Mouse (Mus musculus): Measurements from ENCODE around the gene Ctdspl. TPM values are rescaled to one million over a fixed set of nuclear protein-coding genes. Genes with fewer than 3 reads are reported as not detected.

Ctdspl gene
- total RNA-seq, 1 experiment: 2.9 TPM

- no peak for TF ChIP-seq ZNF384 (IDR thresholded peaks at IDR 0.05; ENCODE audit: low read depth, low read length)
Observed at GRCm38 (mm10) chr9:118973566-118973965, 47.3 kb downstream of the Ctdspl start.

DNA sequence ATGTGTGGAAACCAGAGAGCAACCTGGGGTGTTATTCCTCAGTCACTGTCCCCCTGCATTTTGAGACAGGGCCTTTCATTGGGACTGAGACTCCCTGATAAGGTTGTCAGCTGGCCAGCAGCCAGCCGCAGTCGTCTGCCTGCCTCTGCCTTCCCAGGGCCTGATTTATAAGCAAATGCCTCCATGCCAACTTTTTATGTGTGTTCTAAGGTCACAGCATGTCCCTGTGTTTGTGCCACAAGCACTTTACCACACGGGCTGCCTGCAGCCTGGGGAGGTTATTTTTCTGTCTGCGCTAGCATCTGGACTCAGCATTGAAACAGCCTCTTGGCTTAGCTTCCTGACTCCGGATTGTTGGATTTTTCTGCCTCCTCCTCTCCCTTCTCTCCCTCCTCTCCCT lies 47.9 kb downstream of the Ctdspl start:
- no peaks in the 10 kb centered on the region for H3K9me3 ChIP-seq (ENCODE audit: control insufficient read depth, insufficient read depth, low read depth, low read length)
- peaks cover 0 to 11% of the 10 kb centered on the region in 2 experiments; a peak in 1 of 4 replicates for H3K4me1 ChIP-seq (ENCODE audit: control insufficient read depth in 2 of 2, insufficient read depth in 2 of 2, low read length in 2 of 2, poor library complexity in 1 of 2)
- H3K4me3 ChIP-seq (ENCODE audit: insufficient read depth in 1 of 2, low read depth in 1 of 2, low read length in 2 of 2, poor library complexity in 1 of 2, severe bottlenecking in 1 of 2): no peak overlapping the region
- H3K36me3 ChIP-seq (ENCODE audit: control insufficient read depth, insufficient read depth, low read length, poor library complexity, severe bottlenecking): no peaks in the 10 kb centered on the region
- no peak overlapping the region for H3K27ac ChIP-seq (ENCODE audit: insufficient read depth, low read depth, low read length, poor library complexity, severe bottlenecking)
- no peak overlapping the region for H3K9ac ChIP-seq (ENCODE audit: insufficient read depth, low read depth, low read length, poor library complexity, severe bottlenecking)
- in situ Hi-C loops (cut with MboI; ENCODE audit: low sequenced_read_pairs in 2 of 2, unreplicated experiment in 2 of 2): no loop called here
- no peak for TF ChIP-seq MAFK (IDR thresholded peaks at IDR 0.05; ENCODE audit: insufficient read depth, low read depth, low read length)
- TF ChIP-seq HCFC1 (IDR thresholded peaks at IDR 0.05; ENCODE audit: borderline replicate concordance, insufficient read depth, low read length): no peak
- TF ChIP-seq CHD2 (IDR thresholded peaks at IDR 0.05; ENCODE audit: low read depth, low read length): no peak
- no peak for TF ChIP-seq ZC3H11A (IDR thresholded peaks at IDR 0.05; ENCODE audit: borderline replicate concordance, low read depth, low read length)
- TF ChIP-seq ZNF384 (IDR thresholded peaks at IDR 0.05; ENCODE audit: low read depth, low read length): no peak
- no peak for DNase-seq (ENCODE audit: low read depth, low spot score)

More at GRCm38 (mm10) chr9:118973566-118973965, 47.3 kb downstream of the Ctdspl start:
- DNase-seq (ENCODE audit: low read depth, low spot score): no peak
- H3K4me1 ChIP-seq (ENCODE audit: control insufficient read depth in 2 of 2, insufficient read depth in 2 of 2, low read length in 2 of 2, poor library complexity in 1 of 2): peaks cover 0 to 11% of the 10 kb centered on the region in 2 experiments; a peak in 1 of 4 replicates
- no peaks in the 10 kb centered on the region for H3K36me3 ChIP-seq (ENCODE audit: control insufficient read depth, insufficient read depth, low read length, poor library complexity, severe bottlenecking)
- H3K4me3 ChIP-seq (ENCODE audit: insufficient read depth in 1 of 2, low read depth in 1 of 2, low read length in 2 of 2, poor library complexity in 1 of 2, severe bottlenecking in 1 of 2): no peak overlapping the region
- in situ Hi-C loops (cut with MboI; ENCODE audit: low sequenced_read_pairs in 2 of 2, unreplicated experiment in 2 of 2): no loop called here
- no peak overlapping the region for H3K9ac ChIP-seq (ENCODE audit: insufficient read depth, low read depth, low read length, poor library complexity, severe bottlenecking)
- H3K9me3 ChIP-seq (ENCODE audit: control insufficient read depth, insufficient read depth, low read depth, low read length): no peaks in the 10 kb centered on the region
- H3K27ac ChIP-seq (ENCODE audit: insufficient read depth, low read depth, low read length, poor library complexity, severe bottlenecking): no peak overlapping the region

DNA sequence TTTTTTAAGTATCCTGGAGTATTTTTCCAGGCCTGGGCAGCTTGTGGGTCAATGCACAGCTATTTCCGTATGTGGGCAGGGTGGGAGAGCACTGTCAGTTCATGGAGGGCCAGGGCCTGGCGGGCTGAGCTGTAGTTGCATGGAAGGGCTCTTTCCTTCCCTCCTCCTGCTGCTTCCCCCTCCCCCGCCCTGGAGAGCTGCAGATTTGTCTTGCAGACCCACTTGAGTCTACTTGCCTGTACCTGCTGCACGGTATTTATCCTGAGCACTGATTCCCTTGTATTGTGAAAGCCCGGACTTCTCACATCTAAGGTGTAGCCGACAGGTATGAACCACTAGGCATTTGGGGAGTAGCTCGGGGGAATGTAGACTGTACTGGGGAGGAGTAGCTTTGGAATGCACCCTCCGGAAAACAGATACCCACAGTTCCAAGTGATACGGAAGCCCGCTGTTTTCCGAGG lies 49.0 kb downstream of the Ctdspl start:
- no peaks in the 10 kb centered on the region for H3K9me3 ChIP-seq (ENCODE audit: control insufficient read depth, insufficient read depth, low read depth, low read length)
- no peak overlapping the region for H3K4me3 ChIP-seq (ENCODE audit: insufficient read depth in 1 of 2, low read depth in 1 of 2, low read length in 2 of 2, poor library complexity in 1 of 2, severe bottlenecking in 1 of 2)
- no peaks in the 10 kb centered on the region for H3K36me3 ChIP-seq (ENCODE audit: control insufficient read depth, insufficient read depth, low read length, poor library complexity, severe bottlenecking)
- TF ChIP-seq CHD2 (IDR thresholded peaks at IDR 0.05; ENCODE audit: low read depth, low read length) (no peak), ZNF384 (IDR thresholded peaks at IDR 0.05; ENCODE audit: low read depth, low read length) (no peak), HCFC1 (IDR thresholded peaks at IDR 0.05; ENCODE audit: borderline replicate concordance, insufficient read depth, low read length) (no peak), ZC3H11A (IDR thresholded peaks at IDR 0.05; ENCODE audit: borderline replicate concordance, low read depth, low read length) (no peak), MAFK (IDR thresholded peaks at IDR 0.05; ENCODE audit: insufficient read depth, low read depth, low read length) (no peak)
- in situ Hi-C loops (cut with MboI; ENCODE audit: low sequenced_read_pairs in 2 of 2, unreplicated experiment in 2 of 2): no loop called here
- no peak for DNase-seq (ENCODE audit: low read depth, low spot score)
- H3K9ac ChIP-seq (ENCODE audit: insufficient read depth, low read depth, low read length, poor library complexity, severe bottlenecking): no peak overlapping the region
- peaks cover 3 to 12% of the 10 kb centered on the region in 2 experiments; a peak in 2 of 4 replicates for H3K4me1 ChIP-seq (ENCODE audit: control insufficient read depth in 2 of 2, insufficient read depth in 2 of 2, low read length in 2 of 2, poor library complexity in 1 of 2)
- no peak overlapping the region for H3K27ac ChIP-seq (ENCODE audit: insufficient read depth, low read depth, low read length, poor library complexity, severe bottlenecking)

DNA sequence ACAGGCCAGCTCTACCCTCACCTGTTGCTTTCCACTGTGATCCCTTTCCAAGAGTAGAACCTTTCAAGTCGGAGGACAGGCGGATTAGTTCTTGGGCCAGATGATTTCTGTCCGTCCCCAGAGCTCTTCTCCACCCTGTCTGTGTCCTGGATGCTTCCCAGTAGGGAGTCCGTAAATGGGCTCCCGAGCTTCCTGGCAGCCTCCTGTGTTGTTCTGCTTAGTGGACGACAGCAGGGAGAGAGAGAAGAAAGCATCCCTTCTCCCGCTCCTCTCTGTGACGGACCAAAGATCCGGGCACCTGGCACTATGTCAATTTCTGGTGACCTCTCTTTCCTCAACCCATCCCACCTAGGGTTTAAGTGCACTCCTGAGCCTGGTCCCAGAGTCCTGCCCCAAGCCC lies 49.5 kb downstream of the Ctdspl start:
- DNase-seq (ENCODE audit: low read depth, low spot score): no peak
- TF ChIP-seq CHD2 (IDR thresholded peaks at IDR 0.05; ENCODE audit: low read depth, low read length) (no peak), ZNF384 (IDR thresholded peaks at IDR 0.05; ENCODE audit: low read depth, low read length) (no peak), MAFK (IDR thresholded peaks at IDR 0.05; ENCODE audit: insufficient read depth, low read depth, low read length) (no peak), HCFC1 (IDR thresholded peaks at IDR 0.05; ENCODE audit: borderline replicate concordance, insufficient read depth, low read length) (no peak), ZC3H11A (IDR thresholded peaks at IDR 0.05; ENCODE audit: borderline replicate concordance, low read depth, low read length) (no peak)
- in situ Hi-C loops (cut with MboI; ENCODE audit: low sequenced_read_pairs in 2 of 2, unreplicated experiment in 2 of 2): no loop called here
- H3K4me1 ChIP-seq (ENCODE audit: control insufficient read depth in 2 of 2, insufficient read depth in 2 of 2, low read length in 2 of 2, poor library complexity in 1 of 2): peaks cover 3 to 14% of the 10 kb centered on the region in 2 experiments; a peak in 2 of 4 replicates
- H3K9me3 ChIP-seq (ENCODE audit: control insufficient read depth, insufficient read depth, low read depth, low read length): no peaks in the 10 kb centered on the region
- no peak overlapping the region for H3K27ac ChIP-seq (ENCODE audit: insufficient read depth, low read depth, low read length, poor library complexity, severe bottlenecking)
- H3K9ac ChIP-seq (ENCODE audit: insufficient read depth, low read depth, low read length, poor library complexity, severe bottlenecking): no peak overlapping the region
- no peaks in the 10 kb centered on the region for H3K36me3 ChIP-seq (ENCODE audit: control insufficient read depth, insufficient read depth, low read length, poor library complexity, severe bottlenecking)
- H3K4me3 ChIP-seq (ENCODE audit: insufficient read depth in 1 of 2, low read depth in 1 of 2, low read length in 2 of 2, poor library complexity in 1 of 2, severe bottlenecking in 1 of 2): no peak overlapping the region

DNA sequence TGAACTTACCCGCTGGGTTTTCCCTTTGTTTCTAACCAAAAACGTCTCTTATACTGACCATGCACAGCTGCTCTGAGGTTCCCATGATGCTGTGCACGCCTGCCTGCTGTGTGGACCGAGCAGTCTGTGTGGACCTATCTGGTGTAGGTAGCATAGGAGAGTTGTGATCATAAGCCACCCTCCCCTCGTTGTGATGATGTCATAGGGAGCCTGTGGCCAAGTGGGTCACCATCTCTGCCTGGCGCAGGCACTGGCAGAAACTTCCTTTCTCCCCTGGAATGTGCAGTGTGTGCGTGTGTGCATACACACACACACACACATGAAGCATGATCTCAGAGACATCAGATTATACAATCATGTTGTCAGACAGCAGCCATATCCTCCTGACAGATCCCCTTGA lies 50.3 kb downstream of the Ctdspl start:
- no peaks in the 10 kb centered on the region for H3K36me3 ChIP-seq (ENCODE audit: control insufficient read depth, insufficient read depth, low read length, poor library complexity, severe bottlenecking)
- in situ Hi-C loops (cut with MboI; ENCODE audit: low sequenced_read_pairs in 2 of 2, unreplicated experiment in 2 of 2): no loop called here
- no peak overlapping the region for H3K4me3 ChIP-seq (ENCODE audit: insufficient read depth in 1 of 2, low read depth in 1 of 2, low read length in 2 of 2, poor library complexity in 1 of 2, severe bottlenecking in 1 of 2)
- H3K9me3 ChIP-seq (ENCODE audit: control insufficient read depth, insufficient read depth, low read depth, low read length): no peaks in the 10 kb centered on the region
- H3K9ac ChIP-seq (ENCODE audit: insufficient read depth, low read depth, low read length, poor library complexity, severe bottlenecking): no peak overlapping the region
- H3K27ac ChIP-seq (ENCODE audit: insufficient read depth, low read depth, low read length, poor library complexity, severe bottlenecking): no peak overlapping the region; the same call in 1 of the 2 replicates
- TF ChIP-seq HCFC1 (IDR thresholded peaks at IDR 0.05; ENCODE audit: borderline replicate concordance, insufficient read depth, low read length): no peak
- no peak for DNase-seq (ENCODE audit: low read depth, low spot score)
- peaks cover 3 to 18% of the 10 kb centered on the region in 2 experiments; a peak in 2 of 4 replicates for H3K4me1 ChIP-seq (ENCODE audit: control insufficient read depth in 2 of 2, insufficient read depth in 2 of 2, low read length in 2 of 2, poor library complexity in 1 of 2)
